Mouse (Mus musculus) intestine, embryonic 15.5 days (tissue): ENCODE results near the gene Fdxr. TPM values are rescaled to one million over a fixed set of nuclear protein-coding genes. Genes with fewer than 3 reads are reported as not detected.

Experiments used
- polyA plus RNA-seq: library from polyadenylated mRNA; unstranded; fragments of >200 nt; fragmentation: Nextera tagmentation; extraction: Ambion mirVana; gene quantifications from 2 replicates; pipeline ENCODE4 v1.2.1, GENCODE M21; 2015

Fdxr gene
- polyA plus RNA-seq, 1 experiment from 2014 or later = 17.2 TPM

Other genes starting within 250 kb of the Fdxr start
- gene Cd300ld5, start 239.3 kb downstream of the Fdxr start, polyA plus RNA-seq = not detected in 2 replicates
- not detected in 2 replicates for gene Cd300ld3, start 228.6 kb downstream of the Fdxr start, polyA plus RNA-seq
- 0.06 and 0.28 TPM in 2 replicates for gene Cd300e, start 214.9 kb downstream of the Fdxr start, polyA plus RNA-seq
- 3.6 and 3.7 TPM in 2 replicates for gene Rab37, start 185.6 kb downstream of the Fdxr start, polyA plus RNA-seq
- gene Cd300lf, start 143.1 kb downstream of the Fdxr start, polyA plus RNA-seq = 0.85 and 1.2 TPM in 2 replicates
- gene Slc9a3r1, start 113.7 kb downstream of the Fdxr start, polyA plus RNA-seq = 252 and 270 TPM in 2 replicates
- gene Tmem104, start 89.6 kb downstream of the Fdxr start, polyA plus RNA-seq = 9.3 and 12.2 TPM in 2 replicates
- 20.5 and 20.6 TPM in 2 replicates for gene Nat9, start 89.2 kb downstream of the Fdxr start, polyA plus RNA-seq
- 0.05 and 0.09 TPM in 2 replicates for gene Grin2c, start 9.8 kb downstream of the Fdxr start, polyA plus RNA-seq
- gene Fads6, start 20.6 kb upstream of the Fdxr start, polyA plus RNA-seq = 1.5 and 1.7 TPM in 2 replicates
- gene Otop2, start 30.1 kb upstream of the Fdxr start, polyA plus RNA-seq = not detected in 2 replicates
- 0.08 TPM in 1 of 2 replicates, not detected in the other for gene Ush1g, start 45.0 kb upstream of the Fdxr start, polyA plus RNA-seq
- gene Otop3, start 57.7 kb upstream of the Fdxr start, polyA plus RNA-seq = 0.77 and 1.2 TPM in 2 replicates
- gene Hid1, start 90.7 kb upstream of the Fdxr start, polyA plus RNA-seq = 17.1 and 22.7 TPM in 2 replicates
- 7.5 and 8.0 TPM in 2 replicates for gene Cdr2l, start 104.9 kb upstream of the Fdxr start, polyA plus RNA-seq
- 187 and 197 TPM in 2 replicates for gene Mrpl58, start 126.7 kb upstream of the Fdxr start, polyA plus RNA-seq
- 989 and 991 TPM in 2 replicates for gene Atp5h, start 142.9 kb upstream of the Fdxr start, polyA plus RNA-seq
- 12.1 and 13.5 TPM in 2 replicates for gene Kctd2, start 143.1 kb upstream of the Fdxr start, polyA plus RNA-seq
- 0.49 and 0.66 TPM in 2 replicates for gene Trim80, start 163.5 kb upstream of the Fdxr start, polyA plus RNA-seq
- gene Slc16a5, start 185.4 kb upstream of the Fdxr start, polyA plus RNA-seq = 2.8 and 3.7 TPM in 2 replicates
- 6.6 and 8.0 TPM in 2 replicates for gene Armc7, start 198.6 kb upstream of the Fdxr start, polyA plus RNA-seq
- gene Nt5c, start 214.8 kb upstream of the Fdxr start, polyA plus RNA-seq = 143 and 148 TPM in 2 replicates
- gene Jpt1, start 237.3 kb upstream of the Fdxr start, polyA plus RNA-seq = 493 and 505 TPM in 2 replicates